Mouse (Mus musculus) right cerebral cortex, adult 18-20 months (tissue): ENCODE measurements around the gene Tfap2e.

Source experiments
- DNase-seq: peaks from one replicate; pipeline ENCODE4 v3.0.0; 2022; ENCODE audit warnings: mixed read lengths

The Tfap2e gene

GRCm38 (mm10) chr4:126751556-126752023 lies 15.6 kb upstream of the Tfap2e start:
- peak; percentile 72 for DNase-seq

DNA sequence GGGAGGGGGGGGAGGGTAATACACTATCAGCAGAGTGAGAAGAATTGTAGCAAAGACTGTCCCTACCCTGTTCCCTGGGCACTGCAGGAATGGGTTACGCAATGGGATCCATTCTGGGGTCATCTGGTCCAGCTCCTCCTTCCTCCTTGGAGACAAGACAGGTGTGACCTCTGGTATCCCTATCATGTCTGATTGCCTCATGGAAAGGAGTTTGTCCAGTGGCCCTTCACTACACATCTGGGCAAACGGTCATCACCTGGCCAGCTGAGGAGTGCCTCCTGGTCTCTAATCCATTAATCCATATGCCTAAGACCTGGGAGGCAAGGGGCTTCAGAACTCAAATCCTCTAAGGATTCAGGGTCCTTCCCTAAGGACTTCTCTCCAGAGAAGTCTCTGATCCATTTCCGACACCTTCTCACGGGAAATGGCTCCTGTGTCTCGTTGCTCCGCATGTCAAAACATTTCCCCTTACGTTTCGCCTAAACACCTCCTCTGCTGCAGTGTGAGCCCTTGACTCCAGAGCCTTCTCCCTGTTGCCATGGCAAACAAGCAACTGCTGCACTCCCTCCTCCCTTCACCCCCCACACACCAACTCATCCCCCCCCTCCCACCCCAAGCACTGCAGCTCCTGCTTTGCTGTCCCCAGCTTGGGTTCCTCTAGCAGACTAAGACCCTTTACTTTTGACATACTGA lies 15.0 kb upstream of the Tfap2e start:
- DNase-seq = peak; percentile 41

- peak; percentile 75 for DNase-seq
Observed at GRCm38 (mm10) chr4:126750046-126750683, 14.1 kb upstream of the Tfap2e start.

DNA sequence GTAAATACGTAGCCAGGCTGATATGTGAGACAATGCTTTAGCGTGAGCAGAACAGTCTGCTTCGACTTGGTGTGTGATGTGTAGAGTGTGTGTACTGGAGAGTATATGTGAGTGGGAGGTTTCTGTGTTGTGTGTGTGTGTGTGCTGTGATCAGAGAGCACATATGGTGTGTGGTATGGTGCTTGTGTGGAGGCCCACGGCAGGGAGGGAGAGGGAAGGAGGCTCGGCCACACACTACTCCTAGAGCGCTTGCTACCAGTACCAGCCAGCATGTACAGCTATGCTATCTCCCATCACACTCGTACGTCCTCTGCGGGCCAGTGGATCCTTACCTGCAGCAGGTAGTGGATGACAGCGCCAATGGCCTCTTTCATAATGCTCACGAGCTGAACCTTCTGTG lies 13.5 kb upstream of the Tfap2e start:
- DNase-seq = peak; percentile 60

GRCm38 (mm10) chr4:126748381-126748780 lies 12.3 kb upstream of the Tfap2e start:
- DNase-seq = no peak

DNA sequence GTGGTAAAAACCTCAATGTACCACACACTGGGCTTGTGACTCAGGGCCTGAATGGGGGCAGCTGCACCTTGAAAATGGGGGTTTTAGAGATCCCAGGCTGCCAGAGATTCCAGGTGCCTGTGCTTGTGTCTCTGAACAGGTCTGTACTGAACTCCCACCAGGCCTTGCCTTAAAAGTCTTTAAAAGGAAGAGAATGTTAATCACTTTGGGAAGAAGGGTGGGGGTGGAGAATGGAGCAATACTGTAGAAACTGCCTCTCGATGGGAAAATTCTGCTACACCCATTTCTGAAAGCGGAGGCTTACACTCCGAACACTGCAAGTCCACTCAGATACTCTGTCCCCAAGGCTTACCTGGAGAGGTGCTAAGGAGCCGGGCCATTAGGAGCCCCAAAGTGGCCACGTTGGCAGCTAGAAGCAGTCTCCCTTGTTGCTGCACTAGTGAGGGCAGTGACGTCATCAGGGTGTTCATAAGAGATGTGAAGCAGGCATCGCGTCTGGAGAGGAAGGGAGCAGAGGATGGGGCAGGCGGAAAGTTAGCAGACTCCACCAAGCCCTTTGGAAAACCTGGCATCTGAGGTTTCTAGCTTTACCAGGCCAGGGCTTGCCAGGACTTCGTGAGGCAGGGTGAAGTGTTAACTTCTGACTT lies 10.3 kb upstream of the Tfap2e start:
- peak; percentile 52 for DNase-seq

DNA sequence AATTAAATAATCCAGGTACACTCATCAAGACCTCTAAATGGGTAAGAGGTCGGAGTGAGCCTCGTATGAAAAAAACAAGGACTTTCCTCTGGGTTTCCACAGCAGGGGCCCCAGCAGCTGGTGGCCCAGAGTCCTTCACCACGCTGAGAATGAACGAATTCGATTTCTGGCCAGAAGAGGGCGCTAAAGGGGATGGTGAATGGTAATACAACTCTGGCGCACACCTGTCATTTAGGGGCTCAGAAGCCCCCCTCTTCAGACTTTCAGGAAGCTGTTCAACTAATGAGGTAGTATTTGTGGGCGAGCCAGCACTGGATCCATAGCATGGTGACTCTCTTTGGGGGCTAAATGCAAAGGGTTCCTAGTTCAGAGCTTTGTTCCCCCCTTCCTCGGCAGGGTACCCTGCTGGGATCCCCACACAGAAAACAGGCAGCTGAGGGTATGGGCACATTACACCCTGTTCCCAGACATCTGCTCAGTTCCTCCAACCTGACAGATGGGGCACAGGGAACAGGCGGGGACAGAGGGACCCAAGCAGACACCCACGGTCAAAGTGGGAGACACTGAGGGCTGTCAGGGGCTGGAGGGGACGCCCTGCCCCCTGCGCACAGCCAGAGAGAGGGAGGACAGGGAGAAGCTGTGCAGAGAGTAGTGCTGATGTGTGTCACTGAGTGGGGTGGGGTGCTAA lies 9.6 kb upstream of the Tfap2e start:
- peak; percentile 46 for DNase-seq

- DNase-seq = no peak
Observed at GRCm38 (mm10) chr4:126744831-126745230, 8.8 kb upstream of the Tfap2e start.

- DNase-seq = no peak
Observed at GRCm38 (mm10) chr4:126743713-126744112, 7.7 kb upstream of the Tfap2e start.

DNA sequence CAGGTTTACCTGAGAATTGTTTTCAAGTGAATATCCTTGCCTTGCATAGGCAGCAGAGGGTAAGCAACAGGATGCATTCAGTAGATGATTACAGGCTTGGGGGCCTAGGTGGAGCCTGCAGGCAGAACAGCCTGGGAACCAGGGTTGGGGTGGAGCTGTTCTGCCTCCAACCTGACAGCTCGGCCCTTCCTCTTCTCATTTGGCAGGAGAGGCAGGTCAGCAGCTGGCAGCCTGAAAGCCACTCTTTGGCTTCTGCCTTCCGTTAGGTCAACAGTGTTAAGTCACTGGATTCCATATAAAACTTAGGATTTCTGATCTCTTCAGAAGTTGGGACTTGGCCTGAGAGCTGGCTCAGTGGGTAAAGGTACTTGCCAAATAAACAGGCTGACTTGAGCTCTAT lies 6.9 kb upstream of the Tfap2e start:
- no peak for DNase-seq

DNA sequence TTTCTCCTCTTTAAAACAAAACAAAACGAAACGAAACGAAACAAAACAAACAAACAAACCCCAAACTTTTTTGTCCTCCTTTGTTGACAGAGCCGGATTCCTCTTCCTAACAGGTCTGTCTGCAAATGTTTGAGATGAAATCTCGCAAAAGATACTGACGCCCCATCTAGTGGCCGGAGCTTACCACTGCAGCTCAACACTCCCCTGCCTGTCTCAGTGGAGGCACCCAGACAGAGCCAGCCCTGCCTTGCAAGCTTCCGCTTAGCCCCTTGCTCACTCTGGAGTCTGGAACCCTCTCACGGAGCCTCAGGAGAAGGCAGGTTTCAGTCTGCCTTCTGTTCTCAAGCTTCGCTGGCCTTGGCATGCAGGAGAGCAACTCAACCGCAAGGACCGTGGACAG lies 5.4 kb upstream of the Tfap2e start:
- peak; percentile 84 for DNase-seq

DNA sequence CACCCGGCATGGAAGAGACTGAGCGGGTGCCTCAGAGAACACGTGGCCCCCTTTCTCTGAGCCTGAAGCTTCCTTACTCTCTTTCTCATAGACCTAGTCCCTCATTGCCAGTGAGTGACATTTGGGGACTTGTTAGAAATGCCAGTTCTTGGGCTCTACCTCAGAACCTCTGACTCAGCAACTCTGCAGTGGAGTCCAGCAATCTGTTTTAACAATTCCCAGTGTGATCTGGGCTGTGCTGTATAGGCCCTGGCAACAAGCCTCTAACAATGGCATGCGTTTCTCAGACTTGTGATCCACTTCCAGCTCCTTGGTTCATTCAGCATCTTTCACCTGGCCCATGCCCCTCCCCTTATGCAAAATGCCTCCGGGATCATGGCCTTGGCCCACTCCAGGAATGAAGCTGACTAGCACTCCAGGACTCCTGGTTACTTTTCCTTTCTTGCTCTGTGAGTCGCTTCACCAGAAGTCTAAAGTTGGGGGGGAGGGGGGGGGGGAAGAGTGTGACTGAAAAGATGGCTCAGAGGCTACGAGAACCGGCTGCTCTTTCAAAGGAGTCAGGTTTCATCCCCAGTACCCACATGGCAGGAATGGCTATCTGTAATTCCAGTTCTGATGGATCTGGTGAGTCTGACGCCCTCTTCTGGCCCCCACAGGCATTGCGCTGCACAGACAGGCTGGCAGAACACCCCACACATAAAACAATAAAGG lies 4.1 kb upstream of the Tfap2e start:
- no peak for DNase-seq

GRCm38 (mm10) chr4:126735382-126736000 lies 549 bp downstream of the Tfap2e start:
- DNase-seq = no peak

DNA sequence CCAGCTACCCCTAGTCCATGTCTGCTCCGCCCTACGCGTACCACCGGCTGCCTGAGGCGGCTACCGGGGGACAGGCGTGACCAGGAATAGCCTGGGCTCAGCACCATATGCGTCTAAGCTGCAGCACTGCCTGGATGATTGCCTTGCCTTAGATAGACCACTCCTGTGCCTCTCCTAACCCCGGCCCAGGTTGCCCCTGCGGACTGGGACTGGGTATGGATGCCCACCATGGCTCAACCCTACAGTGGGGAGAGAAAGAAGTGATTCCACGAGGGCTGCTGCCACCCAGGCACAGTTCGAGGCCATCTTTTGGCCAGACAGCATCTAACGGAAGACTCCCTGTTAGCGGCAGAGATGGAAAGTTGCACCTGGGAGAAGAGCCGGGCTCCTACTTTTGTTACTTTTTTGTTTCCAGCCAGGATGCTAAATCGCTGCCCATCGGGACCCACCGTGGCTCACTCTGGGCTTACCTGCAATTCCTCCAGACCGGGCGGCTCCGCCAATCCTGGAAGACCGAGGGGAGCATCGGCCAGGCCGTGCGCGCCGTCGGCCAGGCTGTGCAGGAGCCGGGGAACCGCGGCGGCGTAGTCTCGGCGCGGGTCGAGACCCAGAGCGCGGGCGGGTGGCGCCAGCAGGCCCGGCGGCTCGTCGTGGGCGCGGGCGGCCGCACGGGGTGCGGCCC lies 1.2 kb downstream of the Tfap2e start:
- DNase-seq = no peak

- no peak for DNase-seq
Observed at GRCm38 (mm10) chr4:126734001-126734603, 1.9 kb downstream of the Tfap2e start.

GRCm38 (mm10) chr4:126732531-126733380 lies 3.3 kb downstream of the Tfap2e start:
- no peak for DNase-seq

- DNase-seq = no peak
Observed at GRCm38 (mm10) chr4:126732111-126732510, 3.9 kb downstream of the Tfap2e start.

- DNase-seq = no peak
Observed at GRCm38 (mm10) chr4:126707439-126707826, 28.6 kb downstream of the Tfap2e start.

DNA sequence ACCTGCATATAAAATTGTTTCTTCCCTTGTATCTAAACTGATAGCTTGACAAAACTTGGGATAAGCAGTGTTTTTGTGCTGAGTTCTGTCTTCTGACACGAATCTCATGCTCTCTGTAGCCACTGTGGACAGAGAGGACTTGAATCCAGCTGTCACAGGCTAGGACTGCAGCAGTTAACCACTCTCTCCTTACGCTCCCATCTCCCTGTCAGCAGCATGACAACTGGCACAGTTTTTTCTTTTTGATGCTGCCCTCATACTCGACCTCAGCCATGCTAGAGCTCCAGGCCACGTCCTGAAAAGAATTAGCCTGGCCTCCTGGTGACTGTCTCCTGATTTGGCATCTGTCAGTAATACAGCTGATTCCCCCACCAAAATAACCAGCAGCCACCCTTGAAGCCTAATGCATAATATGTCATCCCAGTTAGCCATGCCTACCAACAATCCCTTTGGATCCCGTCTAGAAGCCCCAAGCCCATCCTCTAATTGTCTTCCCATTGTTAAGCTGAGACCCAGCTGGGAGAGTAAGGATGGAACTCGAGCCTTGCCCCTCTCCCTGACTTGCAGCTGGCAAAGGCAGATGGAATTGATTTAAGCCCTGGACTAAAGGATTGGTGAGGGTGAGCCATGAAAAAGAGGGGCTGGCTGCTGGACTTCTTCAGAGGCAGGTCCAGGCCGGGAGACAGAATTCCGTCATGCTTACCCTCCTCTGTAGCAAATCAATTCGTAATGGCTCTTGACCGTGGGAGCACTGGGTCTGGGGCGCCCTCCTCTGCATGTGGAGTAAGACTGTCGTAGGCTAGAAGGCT lies 29.2 kb downstream of the Tfap2e start:
- DNase-seq = no peak
